Comparison of ENCODE assay signal across 8 mouse cellular contexts in genomic region chr10:87493576-87493975, GRCm38 (mm10). TPM values are rescaled to one million over a fixed set of nuclear protein-coding genes. Genes with fewer than 3 reads are reported as not detected.
DNase-seq lines count a peak whose midpoint lies in the region; ATAC-seq and TF ChIP-seq lines count a peak whose summit lies in the region.

Ascl1 (minus strand) TSS chr10:87493660.

- H3K4me2 ChIP-seq in kidney, embryonic 16.5 days (replicated peaks; ENCODE audit: low read depth, low read length): peak within 1 kb of the TSS; percentile 99
- peak within 1 kb of the TSS; percentile 95 for H3K4me2 ChIP-seq in forebrain, postnatal 0 days (ENCODE audit: low read depth)

- TF ChIP-seq CTCF in forebrain, postnatal 0 days (IDR thresholded peaks at IDR 0.05; ENCODE audit: low read depth): no peak

- peaks cover 92% of the 10 kb centered on the region for H3K27me3 ChIP-seq in kidney, embryonic 16.5 days (ENCODE audit: insufficient read depth, low read length)
- H3K27me3 ChIP-seq in forebrain, postnatal 0 days (ENCODE audit: insufficient read depth, low read length): no peaks in the 10 kb centered on the region

- H3K9ac ChIP-seq in kidney, embryonic 16.5 days (replicated peaks; ENCODE audit: low read length): peak within 1 kb of the TSS; percentile 44; the same call in 1 of the 2 replicates
- H3K9ac ChIP-seq in forebrain, postnatal 0 days: peak within 1 kb of the TSS; percentile 65

- under 1% methylated on average over 26 of the region's 34 CpGs for WGBS in kidney, embryonic 16.5 days
- WGBS in forebrain, postnatal 0 days: 1% methylated on average over 33 of the region's 34 CpGs

- peaks cover 22% of the 10 kb centered on the region for H3K4me1 ChIP-seq in kidney, embryonic 16.5 days (ENCODE audit: insufficient read depth, low read length)
- H3K4me1 ChIP-seq in brown adipose tissue, adult 24 weeks (ENCODE audit: control insufficient read depth, insufficient read depth, insufficient read length, low read length): no peaks in the 10 kb centered on the region
- 0 out of 2 replicates have a peak, but pooled peaks cover 6% of the 10 kb centered on the region for H3K4me1 ChIP-seq in forebrain, postnatal 0 days (ENCODE audit: insufficient read depth)

- no peak for DNase-seq in kidney, postnatal 14 days
- peak; percentile 75 for DNase-seq in forebrain, postnatal 0 days
- peak; percentile 64 for DNase-seq in mesoderm, embryonic 11.5 days (ENCODE audit: low read depth, low spot score)
- DNase-seq in thymus, postnatal 36 days: no peak
- no peak for DNase-seq in yolk sac, embryonic 10.5 days (ENCODE audit: low spot score)

- H3K4me3 ChIP-seq in kidney, embryonic 16.5 days (ENCODE audit: low read length): peak within 1 kb of the TSS; percentile 60
- H3K4me3 ChIP-seq in brown adipose tissue, adult 24 weeks (ENCODE audit: insufficient read depth, low read depth, low read length): peak within 1 kb of the TSS; percentile 53
- H3K4me3 ChIP-seq in forebrain, postnatal 0 days (ENCODE audit: low read depth, low read length): peak within 1 kb of the TSS; percentile 69

- H3K9me3 ChIP-seq in kidney, embryonic 16.5 days (ENCODE audit: low read length): peaks cover 9% of the 10 kb centered on the region
- H3K9me3 ChIP-seq in forebrain, postnatal 0 days (ENCODE audit: low read length): no peaks in the 10 kb centered on the region

- H3K36me3 ChIP-seq in kidney, embryonic 16.5 days (ENCODE audit: insufficient read depth, low read length): no peaks in the 10 kb centered on the region
- H3K36me3 ChIP-seq in forebrain, postnatal 0 days (ENCODE audit: insufficient read depth): no peaks in the 10 kb centered on the region

- ATAC-seq in kidney, embryonic 16.5 days (ENCODE audit: low FRiP score, low TSS enrichment): peak; percentile 14; the same call in 1 of the 2 replicates
- peak; percentile 45 for ATAC-seq in forebrain, postnatal 0 days
- ATAC-seq in megakaryocyte progenitor cell, adult 5-6 weeks (replicated peaks; ENCODE audit: poor library complexity): no peak

- H3K27ac ChIP-seq in kidney, embryonic 16.5 days (ENCODE audit: low read length): no peak within 1 kb of the TSS
- H3K27ac ChIP-seq in brown adipose tissue, adult 24 weeks (replicated peaks; ENCODE audit: low read depth, low read length): no peak within 1 kb of the TSS
- peak within 1 kb of the TSS; percentile 89 for H3K27ac ChIP-seq in forebrain, postnatal 0 days (ENCODE audit: low read depth, low read length)

RNA-seq across cellular contexts. Expression of gene Ascl1, which starts in this region (rescaled TPM):
- 0.92 and 1.4 TPM in 2 replicates for polyA plus RNA-seq in kidney, embryonic 16.5 days (2015; fragmentation: Nextera tagmentation; extraction: Ambion mirVana)
- 1.2 and 1.7 TPM in 2 replicates for polyA plus RNA-seq in brown adipose tissue, adult 24 weeks (2012; ENCODE audit: insufficient read depth, insufficient read length, missing spikeins)
- 19.5 and 25.1 TPM in 2 replicates for total RNA-seq in forebrain, postnatal 0 days (2014; rRNA removed)
- polyA plus RNA-seq in forebrain, postnatal 0 days (2015; fragmentation: Nextera tagmentation; extraction: Ambion mirVana): 4.7 and 5.6 TPM in 2 replicates
- total RNA-seq in megakaryocyte progenitor cell, adult 5-6 weeks (2015): not detected in 2 replicates
- not detected in 2 replicates for total RNA-seq in megakaryocyte progenitor cell, adult 5-6 weeks (2017)

Comparison
In these comparisons a context has a peak if more than half of its experiments do, and no peak if none do; other contexts are left out.
1. RNA of gene Ascl1 (total RNA-seq): 19.5 to 25.1 TPM in forebrain, postnatal 0 days; not detected in megakaryocyte progenitor cell, adult 5-6 weeks; every median in the first group is over 10 times any median in the second.
2. DNase-seq: peak in forebrain, postnatal 0 days (single experiment) and mesoderm, embryonic 11.5 days (single experiment); none in kidney, postnatal 14 days (single experiment), thymus, postnatal 36 days (0 of 2) and yolk sac, embryonic 10.5 days (single experiment).
3. Peak in every context shown above with its lines, with median percentiles within 50 percentile points of each other: H3K4me3 ChIP-seq.